In the genomic region with DNA sequence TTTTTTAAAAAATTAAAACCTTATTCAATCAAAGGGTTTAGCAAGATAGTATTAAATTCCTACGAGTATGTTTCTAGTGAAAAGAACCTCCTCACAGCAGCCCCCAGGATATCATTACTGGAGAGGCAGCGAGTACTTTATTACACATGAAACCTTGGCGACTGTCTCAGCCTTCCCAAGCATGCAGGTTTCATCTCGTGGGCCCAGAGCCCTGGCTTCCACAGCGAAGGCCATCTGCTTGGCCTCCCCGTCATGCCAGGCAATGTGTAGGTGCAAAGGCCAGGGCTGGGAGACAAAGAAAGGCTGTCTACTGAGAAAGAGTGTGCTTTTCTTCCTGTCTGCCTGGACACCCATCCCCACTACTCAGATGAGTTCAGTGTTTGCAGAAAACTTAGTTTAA, we compare ENCODE assay signal across 8 mouse cellular contexts.
DNase-seq lines count a peak whose midpoint lies in the region; ATAC-seq and TF ChIP-seq lines count a peak whose summit lies in the region.

No protein-coding gene starts in this region.

- peak overlapping the region; percentile 70 for H3K27ac ChIP-seq in lung, embryonic 16.5 days (ENCODE audit: low read length)
- peak overlapping the region; percentile 86 for H3K27ac ChIP-seq in embryonic facial prominence, embryonic 12.5 days
- H3K27ac ChIP-seq in limb, embryonic 12.5 days: peak overlapping the region; percentile 50
- H3K27ac ChIP-seq in stomach, postnatal 0 days (replicated peaks): no peak overlapping the region; the same call in 1 of the 2 replicates

- H3K4me3 ChIP-seq in lung, embryonic 16.5 days (ENCODE audit: low read length): no peak overlapping the region
- no peak overlapping the region for H3K4me3 ChIP-seq in embryonic facial prominence, embryonic 12.5 days
- H3K4me3 ChIP-seq in limb, embryonic 12.5 days (replicated peaks): no peak overlapping the region
- no peak overlapping the region for H3K4me3 ChIP-seq in stomach, postnatal 0 days (ENCODE audit: low read depth, low read length)

- H3K9ac ChIP-seq in lung, embryonic 16.5 days (ENCODE audit: low read length): peak overlapping the region; percentile 39
- H3K9ac ChIP-seq in embryonic facial prominence, embryonic 12.5 days: no peak overlapping the region
- no peak overlapping the region for H3K9ac ChIP-seq in limb, embryonic 12.5 days (replicated peaks)
- H3K9ac ChIP-seq in stomach, postnatal 0 days (ENCODE audit: low read length): no peak overlapping the region

- no peaks in the 10 kb centered on the region for H3K27me3 ChIP-seq in lung, embryonic 16.5 days (ENCODE audit: control insufficient read depth, insufficient read depth, low read depth, low read length)
- H3K27me3 ChIP-seq in embryonic facial prominence, embryonic 12.5 days: no peaks in the 10 kb centered on the region
- H3K27me3 ChIP-seq in limb, embryonic 12.5 days: no peaks in the 10 kb centered on the region
- H3K27me3 ChIP-seq in stomach, postnatal 0 days (ENCODE audit: control insufficient read depth, insufficient read depth, low read length): no peaks in the 10 kb centered on the region

- TF ChIP-seq EP300 in stomach, postnatal 0 days (optimal IDR thresholded peaks at IDR 0.05): no peak

- ATAC-seq in lung, embryonic 16.5 days (ENCODE audit: low read depth): no peak
- ATAC-seq in embryonic facial prominence, embryonic 12.5 days (ENCODE audit: insufficient number of reproducible peaks, insufficient read depth, low FRiP score, low TSS enrichment): no peak
- ATAC-seq in limb, embryonic 12.5 days (ENCODE audit: insufficient number of reproducible peaks, insufficient read depth, low FRiP score, low TSS enrichment, low read depth): no peak
- ATAC-seq in stomach, postnatal 0 days (ENCODE audit: low FRiP score, low TSS enrichment): no peak

- H3K4me1 ChIP-seq in lung, embryonic 16.5 days (replicated peaks; ENCODE audit: control insufficient read depth, insufficient read depth, low read length): peaks cover 32% of the 10 kb centered on the region
- H3K4me1 ChIP-seq in embryonic facial prominence, embryonic 12.5 days: peaks cover 23% of the 10 kb centered on the region
- peaks cover 23% of the 10 kb centered on the region for H3K4me1 ChIP-seq in limb, embryonic 12.5 days (replicated peaks)
- H3K4me1 ChIP-seq in stomach, postnatal 0 days (replicated peaks; ENCODE audit: control insufficient read depth, insufficient read depth): 0 out of 2 replicates have a peak, but pooled peaks cover 3% of the 10 kb centered on the region

- no peaks in the 10 kb centered on the region for H3K9me3 ChIP-seq in lung, embryonic 16.5 days (ENCODE audit: control insufficient read depth, low read length)
- H3K9me3 ChIP-seq in embryonic facial prominence, embryonic 12.5 days: no peaks in the 10 kb centered on the region
- H3K9me3 ChIP-seq in limb, embryonic 12.5 days: no peaks in the 10 kb centered on the region
- no peaks in the 10 kb centered on the region for H3K9me3 ChIP-seq in stomach, postnatal 0 days (ENCODE audit: control insufficient read depth, low read length)

- H3K4me2 ChIP-seq in lung, embryonic 16.5 days (ENCODE audit: low read depth, low read length): peak overlapping the region; percentile 20
- peak overlapping the region; percentile 26 for H3K4me2 ChIP-seq in embryonic facial prominence, embryonic 12.5 days (replicated peaks)
- no peak overlapping the region for H3K4me2 ChIP-seq in limb, embryonic 12.5 days
- H3K4me2 ChIP-seq in stomach, postnatal 0 days (replicated peaks; ENCODE audit: low read depth): peak overlapping the region; percentile 47

- TF ChIP-seq CTCF in stomach, postnatal 0 days (IDR thresholded peaks at IDR 0.05; ENCODE audit: low read depth): no peak

- no peak for DNase-seq in lung, postnatal 4 days
- peak; percentile 10 for DNase-seq in heart, postnatal 4 days
- no peak for DNase-seq in stomach, postnatal 0 days (ENCODE audit: low spot score)
- DNase-seq in layer of hippocampus, adult 11-12 months (ENCODE audit: low spot score): no peak
- no peak for DNase-seq in urinary bladder, adult 2 months (ENCODE audit: low spot score)

- peaks cover 19% of the 10 kb centered on the region for H3K36me3 ChIP-seq in lung, embryonic 16.5 days (ENCODE audit: control insufficient read depth, insufficient read depth, low read length)
- H3K36me3 ChIP-seq in embryonic facial prominence, embryonic 12.5 days: peaks cover 28% of the 10 kb centered on the region
- peaks cover 46% of the 10 kb centered on the region for H3K36me3 ChIP-seq in limb, embryonic 12.5 days
- no peaks in the 10 kb centered on the region for H3K36me3 ChIP-seq in stomach, postnatal 0 days (ENCODE audit: control insufficient read depth, insufficient read depth, low read length)

- 37% methylated on average over 6 of the region's 6 CpGs for WGBS in lung, embryonic 16.5 days
- 15% methylated on average over 6 of the region's 6 CpGs for WGBS in embryonic facial prominence, embryonic 12.5 days
- WGBS in limb, embryonic 12.5 days: 30% methylated on average over 6 of the region's 6 CpGs
- 45% methylated on average over 6 of the region's 6 CpGs for WGBS in stomach, postnatal 0 days
